Mouse (Mus musculus) myocyte (in vitro differentiated cells): ENCODE data around the gene Tnfsf4. TPM values are rescaled to one million over a fixed set of nuclear protein-coding genes. Genes with fewer than 3 reads are reported as not detected.

ENCODE experiments used
- H3K27me3 ChIP-seq: one replicate; pipeline ENCODE4 v1.6.1; 2011; ENCODE audit not compliant: control insufficient read depth, insufficient read depth, insufficient read length
- H3K36me3 ChIP-seq: one replicate; pipeline ENCODE4 v1.6.1; 2011; ENCODE audit not compliant: control insufficient read depth, insufficient read depth
- H3K4me2 ChIP-seq: one replicate; pipeline ENCODE4 v1.6.1; 2011; ENCODE audit warnings: low read depth, control low read depth
- H3K4me3 ChIP-seq: one replicate; pipeline ENCODE4 v1.5.1; 2011; ENCODE audit warnings: mild to moderate bottlenecking, control low read depth, moderate library complexity
- H3K79me2 ChIP-seq: one replicate; pipeline ENCODE4 v1.6.1; 2011; ENCODE audit not compliant: control insufficient read depth, insufficient read depth
- H3ac ChIP-seq: one replicate; pipeline ENCODE4 v1.6.1; 2011; ENCODE audit not compliant: control insufficient read depth, insufficient read length
- CEBPB ChIP-seq: IDR thresholded peaks from 2 replicates; pipeline ENCODE4 v1.6.1; 2011; ENCODE audit warnings: mild to moderate bottlenecking, moderate library complexity; ENCODE audit not compliant: poor library complexity, insufficient read depth, severe bottlenecking
- E2F4 ChIP-seq: IDR thresholded peaks from one replicate; pipeline ENCODE4 v1.6.1; 2011; ENCODE audit warnings: mild to moderate bottlenecking, control low read depth, moderate library complexity; ENCODE audit not compliant: insufficient read depth
- MAX ChIP-seq: IDR thresholded peaks from one replicate; pipeline ENCODE4 v1.6.1; 2011; ENCODE audit warnings: low read depth, mild to moderate bottlenecking, control low read depth
- MYOD1 ChIP-seq, 3 experiments: IDR thresholded peaks; one replicate each; pipeline ENCODE4 v1.6.1; 2011; ENCODE audit warnings: control low read depth in 2 of 3, low read depth in 2 of 3, mild to moderate bottlenecking in 2 of 3, moderate library complexity in 1 of 3; ENCODE audit not compliant: insufficient read length in 2 of 3, control insufficient read depth in 1 of 3
- MYOG ChIP-seq, 3 experiments: IDR thresholded peaks; one replicate each; pipeline ENCODE4 v1.6.1; 2011; ENCODE audit warnings: control low read depth in 2 of 3, low read depth in 2 of 3, mild to moderate bottlenecking in 2 of 3; ENCODE audit not compliant: insufficient read length in 2 of 3, control insufficient read depth in 1 of 3, insufficient read depth in 1 of 3
- POLR2A ChIP-seq: IDR thresholded peaks from one replicate; pipeline ENCODE4 v1.6.1; 2011; ENCODE audit warnings: low read depth, mild to moderate bottlenecking, control low read depth, moderate library complexity; ENCODE audit not compliant: insufficient read length
- POLR2AphosphoS2 ChIP-seq: IDR thresholded peaks from one replicate; pipeline ENCODE4 v1.6.1; 2011; ENCODE audit warnings: low read depth, control low read depth; ENCODE audit not compliant: insufficient read length
- REST ChIP-seq: IDR thresholded peaks from one replicate; pipeline ENCODE4 v1.6.1; 2011; ENCODE audit warnings: mild to moderate bottlenecking, control low read depth, moderate library complexity; ENCODE audit not compliant: insufficient read depth, insufficient read length
- SRF ChIP-seq: IDR thresholded peaks from one replicate; pipeline ENCODE4 v1.6.1; 2011; ENCODE audit warnings: low read depth; ENCODE audit not compliant: control insufficient read depth, insufficient read length
- TCF12 ChIP-seq: IDR thresholded peaks from one replicate; pipeline ENCODE4 v1.6.1; 2011; ENCODE audit warnings: mild to moderate bottlenecking, control low read depth; ENCODE audit not compliant: poor library complexity, insufficient read depth, severe bottlenecking
- TCF3 ChIP-seq: IDR thresholded peaks from one replicate; pipeline ENCODE4 v1.6.1; 2011; ENCODE audit warnings: low read depth, control low read depth; ENCODE audit not compliant: insufficient read length
- USF1 ChIP-seq: IDR thresholded peaks from one replicate; pipeline ENCODE4 v1.6.1; 2011; ENCODE audit warnings: low read depth, mild to moderate bottlenecking, control low read depth, moderate library complexity
- polyA plus RNA-seq: library from polyadenylated mRNA; unstranded; fragments of >200 nt; fragmentation: generic; extraction: Trizol; gene quantifications from one replicate; pipeline ENCODE4 v1.2.1, GENCODE M21; 2012; ENCODE audit warnings: missing spikeins

The Tnfsf4 gene
- polyA plus RNA-seq, result not detected

- no peak within 1 kb of the TSS for H3ac ChIP-seq
- no peaks in the 10 kb centered on the region for H3K27me3 ChIP-seq
- no peaks in the 10 kb centered on the region for H3K36me3 ChIP-seq
- H3K4me3 ChIP-seq, result no peak within 1 kb of the TSS
- peak within 1 kb of the TSS; percentile 22 for H3K4me2 ChIP-seq
- TF ChIP-seq SRF (no peak), CEBPB (0 out of 2 replicates have a peak, but pooled peaks have one; percentile 16), E2F4 (no peak), REST (no peak), MYOG (IDR thresholded peaks at IDR 0.05; ENCODE audit: control insufficient read depth in 1 of 3, insufficient read depth in 1 of 3, insufficient read length in 2 of 3, low read depth in 2 of 3) (no peak)
- H3K79me2 ChIP-seq, result no peaks in the 10 kb centered on the region
These were observed at the start of gene Tnfsf4 for GRCm38 (mm10) chr1:161394931-161395459. Tnfsf4 (plus strand) TSS chr1:161395409.

GRCm38 (mm10) chr1:161350981-161351380 is 44.2 kb upstream of the Tnfsf4 start:
- no peaks in the 10 kb centered on the region for H3K36me3 ChIP-seq

GRCm38 (mm10) chr1:161365006-161365405 is 30.2 kb upstream of the Tnfsf4 start:
- H3ac ChIP-seq, result no peak overlapping the region
- H3K4me3 ChIP-seq, result no peak overlapping the region
- TF ChIP-seq MAX, result no peak
- TF ChIP-seq TCF12, result no peak
- no peak for TF ChIP-seq USF1
- no peak for TF ChIP-seq E2F4
- no peak for TF ChIP-seq CEBPB
- H3K4me2 ChIP-seq, result no peak overlapping the region
- no peaks in the 10 kb centered on the region for H3K36me3 ChIP-seq
- H3K79me2 ChIP-seq, result no peaks in the 10 kb centered on the region
- no peaks in the 10 kb centered on the region for H3K27me3 ChIP-seq

More at GRCm38 (mm10) chr1:161350981-161351380, 44.2 kb upstream of the Tnfsf4 start:
- Histone ChIP-seq H3K4me2 (no peak overlapping the region), H3K4me3 (no peak overlapping the region), H3K27me3 (no peaks in the 10 kb centered on the region), H3K79me2 (no peaks in the 10 kb centered on the region), H3ac (no peak overlapping the region)
- TF ChIP-seq USF1, result no peak
- TF ChIP-seq SRF, result no peak
- TF ChIP-seq POLR2A, result no peak
- no peak for TF ChIP-seq MYOG (IDR thresholded peaks at IDR 0.05; ENCODE audit: control insufficient read depth in 1 of 3, insufficient read depth in 1 of 3, insufficient read length in 2 of 3, low read depth in 2 of 3)
- no peak for TF ChIP-seq CEBPB
- no peak for TF ChIP-seq REST

GRCm38 (mm10) chr1:161371919-161372318 is 23.3 kb upstream of the Tnfsf4 start:
- Histone ChIP-seq H3ac (no peak overlapping the region), H3K36me3 (no peaks in the 10 kb centered on the region), H3K27me3 (no peaks in the 10 kb centered on the region), H3K79me2 (no peaks in the 10 kb centered on the region), H3K4me2 (no peak overlapping the region), H3K4me3 (no peak overlapping the region)
- TF ChIP-seq MAX, result no peak

- H3ac ChIP-seq, result no peak overlapping the region
- no peak overlapping the region for H3K4me2 ChIP-seq
- no peaks in the 10 kb centered on the region for H3K36me3 ChIP-seq
- no peaks in the 10 kb centered on the region for H3K79me2 ChIP-seq
- H3K4me3 ChIP-seq, result no peak overlapping the region
- TF ChIP-seq MAX (no peak), USF1 (no peak)
- no peaks in the 10 kb centered on the region for H3K27me3 ChIP-seq
These were observed 19.3 kb upstream of the Tnfsf4 start for GRCm38 (mm10) chr1:161375866-161376265.

- H3K4me2 ChIP-seq, result no peak overlapping the region
- no peaks in the 10 kb centered on the region for H3K36me3 ChIP-seq
- no peaks in the 10 kb centered on the region for H3K79me2 ChIP-seq
- H3K27me3 ChIP-seq, result no peaks in the 10 kb centered on the region
- no peak overlapping the region for H3ac ChIP-seq
- TF ChIP-seq SRF, result no peak
- no peak for TF ChIP-seq CEBPB
- no peak for TF ChIP-seq POLR2A
- TF ChIP-seq E2F4, result no peak
- no peak for TF ChIP-seq MYOD1 (IDR thresholded peaks at IDR 0.05; ENCODE audit: control insufficient read depth in 1 of 3, insufficient read length in 2 of 3, low read depth in 2 of 3)
- TF ChIP-seq POLR2AphosphoS2, result no peak
- TF ChIP-seq MYOG (IDR thresholded peaks at IDR 0.05; ENCODE audit: control insufficient read depth in 1 of 3, insufficient read depth in 1 of 3, insufficient read length in 2 of 3, low read depth in 2 of 3), result no peak
- no peak for TF ChIP-seq USF1
- TF ChIP-seq REST, result no peak
- no peak for TF ChIP-seq MAX
- no peak for TF ChIP-seq TCF12
- no peak for TF ChIP-seq TCF3
- no peak overlapping the region for H3K4me3 ChIP-seq
These were observed 16.6 kb upstream of the Tnfsf4 start for GRCm38 (mm10) chr1:161378571-161378970.
